Mouse (Mus musculus): ENCODE measurements around the gene AI597479.

DNA sequence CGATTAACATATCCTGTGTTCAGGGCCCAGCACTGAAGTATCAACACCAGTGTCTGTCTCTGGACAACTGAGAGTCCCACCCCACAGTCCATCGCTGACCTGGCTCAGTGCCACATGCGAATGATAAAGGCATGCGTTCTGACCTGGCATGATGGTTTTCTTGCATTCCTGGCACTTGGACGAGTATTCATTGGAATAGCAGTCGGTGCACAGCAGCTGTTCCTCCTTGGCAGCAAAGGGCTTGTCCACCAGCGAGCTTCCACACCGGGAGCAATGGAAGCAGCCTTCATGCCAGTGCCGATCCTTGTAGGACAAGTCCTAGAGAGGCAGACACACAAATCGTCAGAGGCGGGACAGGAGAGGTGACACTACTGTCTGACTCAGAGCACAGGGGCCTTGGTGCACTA, 43.0 kb downstream of the AI597479 start:
- no peak for TF ChIP-seq CTCF (IDR thresholded peaks at IDR 0.05; ENCODE audit: borderline replicate concordance, extremely low read depth, insufficient read depth, insufficient read length)
- TF ChIP-seq POLR2A (IDR thresholded peaks at IDR 0.05; ENCODE audit: borderline replicate concordance, extremely low read depth, insufficient read depth, insufficient read length, poor library complexity, severe bottlenecking) = no peak

All from brain, embryonic 14.5 days (tissue).